Mouse (Mus musculus): ENCODE measurements around the gene Mtmr10.

Gene Mtmr10

DNA sequence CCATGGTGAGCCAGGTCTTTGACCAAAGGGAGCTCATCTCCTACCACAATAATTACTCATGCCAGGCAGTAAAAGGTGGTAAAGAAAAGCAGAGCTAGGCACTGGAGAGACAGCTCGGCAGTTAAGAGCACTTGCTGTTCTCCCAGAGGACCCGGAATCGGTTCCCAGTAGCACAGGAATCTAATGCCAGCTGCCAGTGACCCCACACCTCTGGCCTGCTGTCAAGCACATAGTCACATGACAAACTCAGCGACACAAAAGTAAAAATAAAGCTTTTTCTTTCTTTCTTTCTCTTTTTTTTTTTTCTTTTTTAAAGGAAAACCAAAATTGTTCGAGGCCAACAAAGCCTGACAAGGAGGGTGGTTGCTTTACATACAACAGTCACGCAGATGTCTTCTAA, 82.4 kb downstream of the Mtmr10 start:
- no peak for DNase-seq (ENCODE audit: extremely low spot score, low read depth, low spot score)

DNA sequence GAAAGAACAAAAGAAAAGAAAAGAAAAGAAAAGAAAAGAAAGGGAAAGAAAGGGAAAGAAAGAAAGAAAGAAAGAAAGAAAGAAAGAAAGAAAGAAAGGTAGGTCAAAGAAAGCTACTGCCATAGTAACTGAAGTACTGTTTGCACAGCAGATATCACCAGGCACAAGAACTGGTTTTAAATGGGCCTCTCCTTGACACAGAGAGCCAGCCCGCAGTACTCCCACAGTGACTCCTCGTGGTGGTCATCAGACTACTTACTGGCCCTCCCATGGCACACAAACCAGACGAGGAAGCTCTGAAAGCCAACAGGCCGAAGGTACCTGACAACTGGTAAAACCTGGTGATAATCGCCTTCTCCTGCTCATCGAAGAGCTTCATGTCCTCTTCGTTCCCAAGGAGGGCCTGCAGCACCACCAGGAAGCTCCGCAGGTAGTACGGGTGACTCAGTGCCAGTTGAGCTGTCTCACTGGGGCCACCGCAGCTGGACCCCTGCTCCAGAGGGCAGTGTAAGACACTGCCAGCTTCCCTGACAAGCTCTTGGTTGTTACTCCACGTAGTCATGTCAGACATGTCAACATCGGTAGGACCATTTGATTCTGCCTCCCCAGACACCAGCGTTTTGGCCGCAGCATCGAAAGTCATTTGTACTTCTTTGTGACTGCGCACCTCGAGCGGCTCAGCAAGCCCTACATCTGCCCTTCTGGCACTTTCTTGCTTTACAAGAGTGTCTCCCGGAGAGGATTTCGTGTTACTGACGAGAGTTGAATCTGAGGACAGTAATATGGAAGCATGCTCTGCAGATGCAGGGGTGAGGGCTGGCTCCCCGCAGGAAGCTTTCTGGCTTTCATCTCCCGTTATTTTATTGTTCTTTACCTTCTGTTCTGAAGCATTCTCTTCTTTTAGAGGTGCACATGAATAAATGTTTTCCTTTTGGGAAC, 84.8 kb downstream of the Mtmr10 start:
- no peak for DNase-seq (ENCODE audit: extremely low spot score, low read depth, low spot score)

DNA sequence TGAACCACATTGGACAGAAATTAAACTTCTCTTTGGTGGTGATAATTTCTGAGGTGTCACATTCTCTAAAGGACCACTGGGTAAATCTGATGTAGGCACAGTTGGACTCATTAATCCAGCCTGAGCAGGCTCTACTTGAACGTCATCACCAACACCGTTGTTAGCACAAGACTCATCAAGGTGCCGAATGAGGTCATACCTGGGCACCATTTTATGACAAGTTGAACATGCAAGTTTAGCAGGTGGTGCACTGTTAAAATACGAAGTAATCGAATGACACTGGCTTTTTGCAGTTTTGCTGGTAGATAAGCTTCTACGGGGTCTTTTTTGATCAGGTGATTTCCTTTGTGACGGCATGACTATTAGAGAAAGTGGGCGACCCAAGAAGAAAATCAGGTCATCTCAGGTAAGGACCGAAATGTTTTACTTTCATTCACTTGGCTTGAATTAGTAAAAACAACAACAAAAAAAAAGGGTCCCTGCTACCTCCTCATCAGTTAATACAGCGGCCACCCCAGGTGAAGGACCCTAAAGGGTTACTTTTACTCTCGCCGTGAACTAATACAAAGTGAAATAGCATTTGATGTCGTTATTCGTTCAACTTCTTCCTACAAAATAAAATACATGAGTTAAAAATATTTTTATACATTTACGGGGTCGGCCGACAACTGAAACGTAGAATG, 85.8 kb downstream of the Mtmr10 start:
- DNase-seq (ENCODE audit: extremely low spot score, low read depth, low spot score) = no peak

DNA sequence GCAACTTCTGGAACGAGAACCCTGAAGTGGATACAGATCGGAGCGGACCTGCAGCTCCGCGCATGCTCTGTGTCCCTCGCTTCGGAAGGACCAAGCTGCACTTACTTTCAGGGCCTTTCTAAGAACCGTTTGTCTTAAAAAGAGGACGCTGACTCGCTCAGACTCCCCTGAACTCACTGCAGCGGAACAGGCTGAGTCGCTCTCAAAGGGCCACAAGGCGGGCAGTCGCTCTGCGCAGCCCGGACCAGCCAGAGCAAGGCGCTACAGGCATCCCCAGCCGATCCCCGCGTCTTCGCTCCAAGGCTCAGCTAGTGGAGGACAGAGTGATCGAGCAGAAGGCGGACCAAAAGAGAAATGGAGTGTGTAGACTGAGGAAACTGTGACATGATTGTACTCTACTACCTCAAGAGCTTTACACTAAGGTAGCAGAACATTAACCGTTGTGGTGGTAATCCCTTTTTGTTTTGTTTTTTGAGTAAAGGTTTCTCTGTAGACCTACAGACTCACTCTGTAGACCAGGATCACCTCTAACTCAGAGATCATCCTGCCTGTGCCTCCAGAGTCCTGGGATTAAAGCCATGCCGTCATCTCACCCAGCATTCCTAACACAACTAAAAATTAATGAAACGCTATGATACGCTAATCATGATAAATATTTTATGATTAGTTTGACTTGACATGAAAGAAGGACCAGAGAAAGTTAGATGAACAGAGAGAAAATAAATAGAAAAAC, 86.5 kb downstream of the Mtmr10 start, which contains the start of gene Fan1:
Gene Fan1 (minus strand): TSS at position 266 of the 733 bp plus-strand sequence.
- DNase-seq (ENCODE audit: extremely low spot score, low read depth, low spot score) = peak; percentile 74
